Comparison of ENCODE assay signal across 17 mouse cellular contexts in genomic region chr10:87333311-87333710, GRCm38 (mm10).
DNase-seq lines count a peak whose midpoint lies in the region; ATAC-seq and TF ChIP-seq lines count a peak whose summit lies in the region.
"Had no signal": no experiment of that assay in that cellular context is flagged by ENCODE, and none has a peak within 500 bp of the region (broad histone marks: within the 10 kb centered on the region; RNA-seq: fewer than 3 reads in every experiment).

No protein-coding gene starts in this region.

- H3K9me3 ChIP-seq in forebrain, embryonic 14.5 days (replicated peaks; ENCODE audit: control insufficient read depth, low read length) = no peaks in the 10 kb centered on the region
- peaks cover 15% of the 10 kb centered on the region for H3K9me3 ChIP-seq in forebrain, embryonic 10.5 days
- H3K9me3 ChIP-seq in liver, embryonic 11.5 days (ENCODE audit: control insufficient read depth, low read length) = no peaks in the 10 kb centered on the region
- H3K9me3 ChIP-seq in forebrain, embryonic 16.5 days (ENCODE audit: control insufficient read depth, low read length) = no peaks in the 10 kb centered on the region
- no peaks in the 10 kb centered on the region for H3K9me3 ChIP-seq in midbrain, postnatal 0 days (ENCODE audit: low read length)
- H3K9me3 ChIP-seq: embryonic facial prominence, embryonic 15.5 days; limb, embryonic 13.5 days had no signal

- DNase-seq in forebrain, embryonic 14.5 days (ENCODE audit: low spot score) = peak; percentile 69
- DNase-seq in forebrain, embryonic 10.5 days (ENCODE audit: extremely low spot score, low spot score) = no peak
- peak; percentile 8 for DNase-seq in liver, adult 2 months (ENCODE audit: extremely low read depth, low read depth, low spot score)
- no peak for DNase-seq in liver, embryonic 11.5 days (ENCODE audit: low spot score)
- peak; percentile 35 for DNase-seq in midbrain, postnatal 0 days (ENCODE audit: low spot score)
- no peak for DNase-seq in heart, adult 8-10 months (ENCODE audit: low spot score)
- DNase-seq: adrenal gland, postnatal 36 days; embryo, embryonic 11 days; gastrocnemius, postnatal 14 days; heart, adult 2 months; lung, postnatal 14 days; thymus, adult 18-20 months had no signal

- 21% methylated on average over 6 of the region's 6 CpGs for WGBS in forebrain, embryonic 14.5 days
- 64% methylated on average over 6 of the region's 6 CpGs for WGBS in forebrain, embryonic 10.5 days
- WGBS in liver, adult 2 months = 21% methylated on average over 6 of the region's 6 CpGs
- 79% methylated on average over 6 of the region's 6 CpGs for WGBS in liver, embryonic 11.5 days
- 18% methylated on average over 6 of the region's 6 CpGs for WGBS in forebrain, embryonic 16.5 days
- WGBS in midbrain, postnatal 0 days = 29% methylated on average over 6 of the region's 6 CpGs

- no peaks in the 10 kb centered on the region for H3K79me2 ChIP-seq in liver, adult 2 months (ENCODE audit: control insufficient read depth, insufficient read depth, low read length)

- TF ChIP-seq CTCF in liver, adult 2 months (IDR thresholded peaks at IDR 0.05; ENCODE audit: low read depth, low read length) = no peak
- no peak for TF ChIP-seq CTCF in midbrain, postnatal 0 days (IDR thresholded peaks at IDR 0.05)

- no peaks in the 10 kb centered on the region for H3K27me3 ChIP-seq in forebrain, embryonic 14.5 days (replicated peaks; ENCODE audit: control insufficient read depth, insufficient read depth, low read length)
- H3K27me3 ChIP-seq in forebrain, embryonic 10.5 days (ENCODE audit: poor library complexity, severe bottlenecking) = no peaks in the 10 kb centered on the region
- peaks cover 20% of the 10 kb centered on the region; the same call in 1 of the 2 replicates for H3K27me3 ChIP-seq in liver, adult 2 months (ENCODE audit: control insufficient read depth, insufficient read depth, low read length)
- no peaks in the 10 kb centered on the region for H3K27me3 ChIP-seq in liver, embryonic 11.5 days (replicated peaks; ENCODE audit: control insufficient read depth, insufficient read depth, low read length)
- H3K27me3 ChIP-seq in forebrain, embryonic 16.5 days (replicated peaks; ENCODE audit: control insufficient read depth, insufficient read depth, low read length) = no peaks in the 10 kb centered on the region
- no peaks in the 10 kb centered on the region for H3K27me3 ChIP-seq in midbrain, postnatal 0 days (ENCODE audit: insufficient read depth, low read length)
- H3K27me3 ChIP-seq: embryonic facial prominence, embryonic 15.5 days; limb, embryonic 13.5 days had no signal

- no peak overlapping the region; the same call in 1 of the 2 replicates for H3K27ac ChIP-seq in forebrain, embryonic 14.5 days (ENCODE audit: low read depth, low read length)
- no peak overlapping the region for H3K27ac ChIP-seq in forebrain, embryonic 10.5 days
- H3K27ac ChIP-seq in liver, adult 2 months (replicated peaks; ENCODE audit: insufficient read depth, low read depth, low read length) = no peak overlapping the region
- H3K27ac ChIP-seq in liver, embryonic 11.5 days (ENCODE audit: low read depth, low read length) = no peak overlapping the region
- no peak overlapping the region for H3K27ac ChIP-seq in forebrain, embryonic 16.5 days (ENCODE audit: low read length)
- no peak overlapping the region for H3K27ac ChIP-seq in midbrain, postnatal 0 days (ENCODE audit: low read depth, low read length)
- H3K27ac ChIP-seq: embryonic facial prominence, embryonic 15.5 days; heart, adult 2 months; layer of hippocampus, adult 2 months; limb, embryonic 13.5 days had no signal

- no peak overlapping the region for H3K4me2 ChIP-seq in forebrain, embryonic 14.5 days (ENCODE audit: low read length)
- H3K4me2 ChIP-seq in liver, embryonic 11.5 days = no peak overlapping the region
- H3K4me2 ChIP-seq in forebrain, embryonic 16.5 days (ENCODE audit: low read length) = no peak overlapping the region
- no peak overlapping the region for H3K4me2 ChIP-seq in midbrain, postnatal 0 days (ENCODE audit: low read depth, low read length, poor library complexity, severe bottlenecking)
- H3K4me2 ChIP-seq: embryonic facial prominence, embryonic 15.5 days; limb, embryonic 13.5 days had no signal

- no peak overlapping the region for H3K9ac ChIP-seq in forebrain, embryonic 14.5 days (ENCODE audit: low read length)
- no peak overlapping the region for H3K9ac ChIP-seq in liver, adult 2 months (ENCODE audit: low read depth, low read length)
- H3K9ac ChIP-seq in liver, embryonic 11.5 days (ENCODE audit: low read depth, low read length) = no peak overlapping the region
- H3K9ac ChIP-seq in forebrain, embryonic 16.5 days (replicated peaks; ENCODE audit: low read depth, low read length) = no peak overlapping the region
- no peak overlapping the region for H3K9ac ChIP-seq in midbrain, postnatal 0 days (replicated peaks; ENCODE audit: low read length, poor library complexity, severe bottlenecking)
- H3K9ac ChIP-seq: embryonic facial prominence, embryonic 15.5 days; limb, embryonic 13.5 days had no signal

- peaks cover 11% of the 10 kb centered on the region for H3K4me1 ChIP-seq in forebrain, embryonic 14.5 days (ENCODE audit: control insufficient read depth, insufficient read depth, low read length)
- H3K4me1 ChIP-seq in forebrain, embryonic 10.5 days = peaks cover 12% of the 10 kb centered on the region; the same call in 1 of the 2 replicates
- H3K4me1 ChIP-seq in liver, adult 2 months (ENCODE audit: control insufficient read depth, insufficient read depth, low read length) = peaks cover 2% of the 10 kb centered on the region; the same call in 1 of the 2 replicates
- H3K4me1 ChIP-seq in liver, embryonic 11.5 days (replicated peaks; ENCODE audit: control insufficient read depth, insufficient read depth, low read length) = no peaks in the 10 kb centered on the region
- peaks cover 3% of the 10 kb centered on the region for H3K4me1 ChIP-seq in forebrain, embryonic 16.5 days (replicated peaks; ENCODE audit: control insufficient read depth, insufficient read depth, low read length)
- no peaks in the 10 kb centered on the region for H3K4me1 ChIP-seq in midbrain, postnatal 0 days (ENCODE audit: insufficient read depth, low read length)
- H3K4me1 ChIP-seq: embryonic facial prominence, embryonic 15.5 days; limb, embryonic 13.5 days had no signal

- no peak for TF ChIP-seq POLR2A in liver, adult 2 months (IDR thresholded peaks at IDR 0.05; ENCODE audit: extremely low read depth, insufficient read depth, low read length)

- ATAC-seq in forebrain, embryonic 14.5 days = peak; percentile 54; the same call in 1 of the 2 replicates
- no peak for ATAC-seq in liver, embryonic 11.5 days (replicated peaks; ENCODE audit: low FRiP score)
- ATAC-seq in forebrain, embryonic 16.5 days = peak; percentile 65
- no peak for ATAC-seq in midbrain, postnatal 0 days (ENCODE audit: low FRiP score)
- ATAC-seq: intestine, postnatal 0 days had no signal

- no peaks in the 10 kb centered on the region for H3K36me3 ChIP-seq in forebrain, embryonic 14.5 days (ENCODE audit: control insufficient read depth, insufficient read depth, low read length)
- no peaks in the 10 kb centered on the region for H3K36me3 ChIP-seq in forebrain, embryonic 10.5 days (replicated peaks)
- no peaks in the 10 kb centered on the region for H3K36me3 ChIP-seq in liver, adult 2 months (ENCODE audit: control insufficient read depth, insufficient read depth, low read length)
- H3K36me3 ChIP-seq in liver, embryonic 11.5 days (ENCODE audit: control insufficient read depth, insufficient read depth, low read length) = no peaks in the 10 kb centered on the region
- no peaks in the 10 kb centered on the region for H3K36me3 ChIP-seq in forebrain, embryonic 16.5 days (ENCODE audit: control insufficient read depth, insufficient read depth)
- no peaks in the 10 kb centered on the region for H3K36me3 ChIP-seq in midbrain, postnatal 0 days (ENCODE audit: insufficient read depth, low read length)
- H3K36me3 ChIP-seq: embryonic facial prominence, embryonic 15.5 days; limb, embryonic 13.5 days had no signal

- H3K4me3 ChIP-seq in forebrain, embryonic 14.5 days (ENCODE audit: low read depth, low read length) = no peak overlapping the region
- H3K4me3 ChIP-seq in forebrain, embryonic 10.5 days = no peak overlapping the region
- no peak overlapping the region for H3K4me3 ChIP-seq in liver, adult 2 months (ENCODE audit: insufficient read depth, low read depth, low read length)
- H3K4me3 ChIP-seq in liver, embryonic 11.5 days (ENCODE audit: low read depth, low read length) = no peak overlapping the region
- H3K4me3 ChIP-seq in forebrain, embryonic 16.5 days (replicated peaks; ENCODE audit: low read length) = no peak overlapping the region
- H3K4me3 ChIP-seq in midbrain, postnatal 0 days (ENCODE audit: low read depth, low read length) = no peak overlapping the region
- H3K4me3 ChIP-seq: embryonic facial prominence, embryonic 15.5 days; heart, adult 2 months; layer of hippocampus, adult 2 months; limb, embryonic 13.5 days had no signal

Comparison
In these comparisons a context has a peak if more than half of its experiments do, and no peak if none do; other contexts are left out.
1. DNase-seq: peak in forebrain, embryonic 14.5 days (single experiment), liver, adult 2 months (single experiment) and midbrain, postnatal 0 days (single experiment); none in forebrain, embryonic 10.5 days (single experiment), liver, embryonic 11.5 days (single experiment) and heart, adult 8-10 months (single experiment).
2. ATAC-seq: peak in forebrain, embryonic 14.5 days (single experiment) and forebrain, embryonic 16.5 days (single experiment); none in liver, embryonic 11.5 days (single experiment) and midbrain, postnatal 0 days (single experiment).